8 mouse cellular contexts compared by ENCODE assay signal in the genomic region with DNA sequence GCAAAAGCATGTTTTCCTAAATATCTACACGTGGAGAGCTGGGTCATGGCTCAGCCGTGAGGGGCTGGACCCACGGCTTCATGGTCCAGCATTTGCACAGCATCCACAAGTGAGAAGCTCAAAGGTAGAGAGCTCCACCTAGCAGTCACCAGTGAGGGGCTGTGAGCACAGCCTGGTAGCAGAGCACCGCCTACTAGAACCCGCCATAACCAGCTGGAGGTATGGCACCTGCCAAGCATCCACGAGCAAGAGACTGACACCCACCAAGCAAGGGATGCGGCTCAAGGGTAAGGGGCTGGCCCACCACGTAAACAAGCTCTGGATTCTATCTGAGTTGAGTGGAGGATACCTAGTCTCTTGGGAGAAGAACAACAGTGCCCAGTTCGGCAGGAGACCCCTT. TPM values are rescaled to one million over a fixed set of nuclear protein-coding genes. Genes with fewer than 3 reads are reported as not detected.
A peak's percentile ranks its signal among the peaks of the same experiment; 100 is the strongest.
DNase-seq lines count a peak whose midpoint lies in the region; ATAC-seq and TF ChIP-seq lines count a peak whose summit lies in the region.

No protein-coding gene starts in this region.

- peak overlapping the region; percentile 84 for H3K4me3 ChIP-seq in lung, embryonic 16.5 days (ENCODE audit: low read length)
- peak overlapping the region; percentile 91 for H3K4me3 ChIP-seq in embryonic facial prominence, embryonic 13.5 days
- peak overlapping the region; percentile 96 for H3K4me3 ChIP-seq in kidney, embryonic 15.5 days (replicated peaks)
- H3K4me3 ChIP-seq in myocyte, result peak overlapping the region; percentile 54

- H3K36me3 ChIP-seq in lung, embryonic 16.5 days (ENCODE audit: control insufficient read depth, insufficient read depth, low read length), result peaks cover 16% of the 10 kb centered on the region
- peaks cover 37% of the 10 kb centered on the region for H3K36me3 ChIP-seq in embryonic facial prominence, embryonic 13.5 days
- H3K36me3 ChIP-seq in kidney, embryonic 15.5 days, result peaks cover 41% of the 10 kb centered on the region
- peaks cover 24% of the 10 kb centered on the region for H3K36me3 ChIP-seq in myocyte (ENCODE audit: control insufficient read depth, insufficient read depth)

- WGBS in lung, embryonic 16.5 days, result 71% methylated on average over 9 of the region's 9 CpGs
- 82% methylated on average over 9 of the region's 9 CpGs for WGBS in embryonic facial prominence, embryonic 13.5 days
- WGBS in kidney, embryonic 15.5 days, result 84% methylated on average over 9 of the region's 9 CpGs

- H3K9ac ChIP-seq in lung, embryonic 16.5 days (ENCODE audit: low read length), result no peak overlapping the region; the same call in 1 of the 2 replicates
- peak overlapping the region; percentile 91 for H3K9ac ChIP-seq in embryonic facial prominence, embryonic 13.5 days
- H3K9ac ChIP-seq in kidney, embryonic 15.5 days, result peak overlapping the region; percentile 85; the same call in 1 of the 2 replicates

- H3K27ac ChIP-seq in lung, embryonic 16.5 days (ENCODE audit: low read length), result no peak overlapping the region
- no peak overlapping the region for H3K27ac ChIP-seq in embryonic facial prominence, embryonic 13.5 days
- no peak overlapping the region for H3K27ac ChIP-seq in kidney, embryonic 15.5 days

- peaks cover 20% of the 10 kb centered on the region for H3K4me1 ChIP-seq in lung, embryonic 16.5 days (replicated peaks; ENCODE audit: control insufficient read depth, insufficient read depth, low read length)
- H3K4me1 ChIP-seq in embryonic facial prominence, embryonic 13.5 days, result peaks cover 28% of the 10 kb centered on the region
- peaks cover 35% of the 10 kb centered on the region for H3K4me1 ChIP-seq in kidney, embryonic 15.5 days

- TF ChIP-seq POLR2A in myocyte (IDR thresholded peaks at IDR 0.05; ENCODE audit: insufficient read length, low read depth), result no peak

- no peaks in the 10 kb centered on the region for H3K9me3 ChIP-seq in lung, embryonic 16.5 days (ENCODE audit: control insufficient read depth, low read length)
- no peaks in the 10 kb centered on the region for H3K9me3 ChIP-seq in embryonic facial prominence, embryonic 13.5 days
- H3K9me3 ChIP-seq in kidney, embryonic 15.5 days (replicated peaks), result no peaks in the 10 kb centered on the region

- ATAC-seq in lung, embryonic 16.5 days (ENCODE audit: low read depth), result no peak
- no peak for ATAC-seq in embryonic facial prominence, embryonic 13.5 days (ENCODE audit: insufficient number of reproducible peaks, insufficient read depth, low FRiP score, low TSS enrichment, low read depth)
- no peak; the same call in 1 of the 2 replicates for ATAC-seq in kidney, embryonic 15.5 days (replicated peaks; ENCODE audit: low FRiP score)

- H3K79me2 ChIP-seq in myocyte (ENCODE audit: control insufficient read depth, insufficient read depth), result peaks cover 28% of the 10 kb centered on the region

- H3K27me3 ChIP-seq in lung, embryonic 16.5 days (ENCODE audit: control insufficient read depth, insufficient read depth, low read depth, low read length), result no peaks in the 10 kb centered on the region
- H3K27me3 ChIP-seq in embryonic facial prominence, embryonic 13.5 days, result no peaks in the 10 kb centered on the region
- no peaks in the 10 kb centered on the region for H3K27me3 ChIP-seq in kidney, embryonic 15.5 days
- H3K27me3 ChIP-seq in myocyte (ENCODE audit: control insufficient read depth, insufficient read depth, insufficient read length), result no peaks in the 10 kb centered on the region

- H3ac ChIP-seq in myocyte (ENCODE audit: control insufficient read depth, insufficient read length), result peak overlapping the region; percentile 53

- DNase-seq in lung, adult 18-20 months, result no peak
- DNase-seq in gastrocnemius, postnatal 25 days, result no peak
- DNase-seq in spleen, postnatal 4 days (ENCODE audit: low spot score in 2 of 2), result no peak
- no peak for DNase-seq in retina, embryonic 14.5 days (ENCODE audit: low spot score)

- H3K4me2 ChIP-seq in lung, embryonic 16.5 days (ENCODE audit: low read depth, low read length), result peak overlapping the region; percentile 85
- H3K4me2 ChIP-seq in embryonic facial prominence, embryonic 13.5 days, result peak overlapping the region; percentile 94
- peak overlapping the region; percentile 87 for H3K4me2 ChIP-seq in kidney, embryonic 15.5 days
- H3K4me2 ChIP-seq in myocyte (ENCODE audit: low read depth), result peak overlapping the region; percentile 90

TF ChIP-seq in myocyte, 11 proteins besides CTCF, POLR2A, EP300 and RAD21:
- TF ChIP-seq CEBPB (IDR thresholded peaks at IDR 0.05; ENCODE audit: insufficient read depth, poor library complexity, severe bottlenecking) (no peak), SRF (IDR thresholded peaks at IDR 0.05; ENCODE audit: control insufficient read depth, insufficient read length, low read depth) (no peak), USF1 (IDR thresholded peaks at IDR 0.05; ENCODE audit: low read depth) (no peak), POLR2AphosphoS2 (IDR thresholded peaks at IDR 0.05; ENCODE audit: insufficient read length, low read depth) (no peak)

RNA-seq across cellular contexts. Expression of gene Bax, which starts 1.1 kb away (rescaled TPM):
- 135 and 136 TPM in 2 replicates for polyA plus RNA-seq in lung, embryonic 16.5 days (2015; fragmentation: Nextera tagmentation; extraction: Ambion mirVana)
- polyA plus RNA-seq in embryonic facial prominence, embryonic 13.5 days (2015; fragmentation: Nextera tagmentation; extraction: Ambion mirVana), result 154 and 190 TPM in 2 replicates
- polyA plus RNA-seq in kidney, embryonic 15.5 days (2015; fragmentation: Nextera tagmentation; extraction: Ambion mirVana), result 184 and 195 TPM in 2 replicates
- polyA plus RNA-seq in myocyte (2012; fragmentation: generic; extraction: Trizol), result 249 TPM
- total RNA-seq in gastrocnemius, postnatal 25 days (2021), result 10 to 100 TPM; 15.6 to 16.9 TPM

RNA-seq across cellular contexts. Expression of gene Ftl1, which starts 5.9 kb away (rescaled TPM):
- 4,912 and 5,024 TPM in 2 replicates for polyA plus RNA-seq in lung, embryonic 16.5 days (2015; fragmentation: Nextera tagmentation; extraction: Ambion mirVana)
- polyA plus RNA-seq in embryonic facial prominence, embryonic 13.5 days (2015; fragmentation: Nextera tagmentation; extraction: Ambion mirVana), result 5,253 and 5,612 TPM in 2 replicates
- 4,509 and 4,690 TPM in 2 replicates for polyA plus RNA-seq in kidney, embryonic 15.5 days (2015; fragmentation: Nextera tagmentation; extraction: Ambion mirVana)
- polyA plus RNA-seq in myocyte (2012; fragmentation: generic; extraction: Trizol), result 2,413 TPM
- 100 to 1,000 TPM; 125 to 149 TPM for total RNA-seq in gastrocnemius, postnatal 25 days (2021)

RNA-seq across cellular contexts. Expression of gene Tulp2, which starts 16.1 kb away (rescaled TPM):
- polyA plus RNA-seq in lung, embryonic 16.5 days (2015; fragmentation: Nextera tagmentation; extraction: Ambion mirVana), result 0.39 and 0.57 TPM in 2 replicates
- polyA plus RNA-seq in embryonic facial prominence, embryonic 13.5 days (2015; fragmentation: Nextera tagmentation; extraction: Ambion mirVana), result 0.59 and 1.2 TPM in 2 replicates
- polyA plus RNA-seq in kidney, embryonic 15.5 days (2015; fragmentation: Nextera tagmentation; extraction: Ambion mirVana), result 1.0 and 1.1 TPM in 2 replicates
- polyA plus RNA-seq in myocyte (2012; fragmentation: generic; extraction: Trizol), result 0.06 TPM
- total RNA-seq in gastrocnemius, postnatal 25 days (2021), result not detected

RNA-seq across cellular contexts. Expression of gene Gm45808, which starts 21.1 kb away (rescaled TPM):
- polyA plus RNA-seq in lung, embryonic 16.5 days (2015; fragmentation: Nextera tagmentation; extraction: Ambion mirVana), result not detected in 2 replicates
- not detected in 2 replicates for polyA plus RNA-seq in embryonic facial prominence, embryonic 13.5 days (2015; fragmentation: Nextera tagmentation; extraction: Ambion mirVana)
- polyA plus RNA-seq in kidney, embryonic 15.5 days (2015; fragmentation: Nextera tagmentation; extraction: Ambion mirVana), result not detected in 2 replicates
- not detected for polyA plus RNA-seq in myocyte (2012; fragmentation: generic; extraction: Trizol)
- total RNA-seq in gastrocnemius, postnatal 25 days (2021), result 1 to 10 TPM; 4.3 to 10.0 TPM

RNA-seq across cellular contexts. Expression of gene Dhdh, which starts 23.1 kb away (rescaled TPM):
- 3.6 and 3.7 TPM in 2 replicates for polyA plus RNA-seq in lung, embryonic 16.5 days (2015; fragmentation: Nextera tagmentation; extraction: Ambion mirVana)
- polyA plus RNA-seq in embryonic facial prominence, embryonic 13.5 days (2015; fragmentation: Nextera tagmentation; extraction: Ambion mirVana), result 4.5 TPM in 2 replicates
- polyA plus RNA-seq in kidney, embryonic 15.5 days (2015; fragmentation: Nextera tagmentation; extraction: Ambion mirVana), result 3.3 and 3.5 TPM in 2 replicates
- 0.13 TPM for polyA plus RNA-seq in myocyte (2012; fragmentation: generic; extraction: Trizol)
- total RNA-seq in gastrocnemius, postnatal 25 days (2021), result 10 to 100 TPM; 12.3 to 12.6 TPM
